Mouse (Mus musculus): Measurements from ENCODE around the gene Scyl1. TPM values are rescaled to one million over a fixed set of nuclear protein-coding genes. Genes with fewer than 3 reads are reported as not detected.

The Scyl1 gene
- polyA plus RNA-seq, 1 experiment, result 65.4 TPM

- TF ChIP-seq CTCF (IDR thresholded peaks at IDR 0.05; ENCODE audit: extremely low read depth, insufficient read depth, insufficient read length, insufficient replicate concordance) (no peak), POLR2A (IDR thresholded peaks at IDR 0.05; ENCODE audit: low read depth, low read length) (no peak)
- Histone ChIP-seq H3K27me3 (ENCODE audit: control insufficient read depth, insufficient read depth, low read length) (no peaks in the 10 kb centered on the region), H3K4me3 (ENCODE audit: extremely low read depth, insufficient read depth, insufficient read length) (peak overlapping the region; percentile 83), H3K27ac (ENCODE audit: insufficient read depth, low read length) (peak overlapping the region; percentile 90), H3K36me3 (ENCODE audit: control insufficient read depth, insufficient read depth, low read length) (peaks cover 21% of the 10 kb centered on the region), H3K4me1 (ENCODE audit: control insufficient read depth, insufficient read depth, insufficient read length) (peaks cover 27% of the 10 kb centered on the region; the same call in 1 of the 2 replicates)
- WGBS, result 10% methylated on average over 12 of the region's 12 CpGs
- DNase-seq (ENCODE audit: low read depth in 1 of 2, low spot score in 2 of 2), result no peak
Measured at GRCm38 (mm10) chr19:5725029-5725707, 46.1 kb downstream of the Scyl1 start.

GRCm38 (mm10) chr19:5724549-5724941 lies 46.7 kb downstream of the Scyl1 start:
- peak in 1 of 2 experiments; percentile 70 for DNase-seq (ENCODE audit: low read depth in 1 of 2, low spot score in 2 of 2)
- H3K4me1 ChIP-seq (ENCODE audit: control insufficient read depth, insufficient read depth, insufficient read length), result peaks cover 23% of the 10 kb centered on the region; the same call in 1 of the 2 replicates
- H3K27ac ChIP-seq (ENCODE audit: insufficient read depth, low read length), result peak overlapping the region; percentile 90
- H3K36me3 ChIP-seq (ENCODE audit: control insufficient read depth, insufficient read depth, low read length), result peaks cover 28% of the 10 kb centered on the region
- WGBS, result 7% methylated on average over 7 of the region's 7 CpGs
- no peaks in the 10 kb centered on the region for H3K27me3 ChIP-seq (ENCODE audit: control insufficient read depth, insufficient read depth, low read length)
- no peak for TF ChIP-seq CTCF (IDR thresholded peaks at IDR 0.05; ENCODE audit: extremely low read depth, insufficient read depth, insufficient read length, insufficient replicate concordance)
- TF ChIP-seq POLR2A (IDR thresholded peaks at IDR 0.05; ENCODE audit: low read depth, low read length), result no peak
- H3K4me3 ChIP-seq (ENCODE audit: extremely low read depth, insufficient read depth, insufficient read length), result peak overlapping the region; percentile 83

- Histone ChIP-seq H3K27me3 (ENCODE audit: control insufficient read depth, insufficient read depth, low read length) (no peaks in the 10 kb centered on the region), H3K27ac (ENCODE audit: insufficient read depth, low read length) (peak overlapping the region; percentile 90), H3K4me1 (ENCODE audit: control insufficient read depth, insufficient read depth, insufficient read length) (peaks cover 23% of the 10 kb centered on the region; the same call in 1 of the 2 replicates), H3K4me3 (ENCODE audit: extremely low read depth, insufficient read depth, insufficient read length) (peak overlapping the region; percentile 83), H3K36me3 (ENCODE audit: control insufficient read depth, insufficient read depth, low read length) (peaks cover 33% of the 10 kb centered on the region)
- TF ChIP-seq CTCF (IDR thresholded peaks at IDR 0.05; ENCODE audit: extremely low read depth, insufficient read depth, insufficient read length, insufficient replicate concordance) (no peak), POLR2A (IDR thresholded peaks at IDR 0.05; ENCODE audit: low read depth, low read length) (no peak)
- no peak for DNase-seq (ENCODE audit: low read depth in 1 of 2, low spot score in 2 of 2)
- 38% methylated on average over 4 of the region's 4 CpGs for WGBS
Measured at GRCm38 (mm10) chr19:5723934-5724548, 47.2 kb downstream of the Scyl1 start.

GRCm38 (mm10) chr19:5722848-5723425 lies 48.3 kb downstream of the Scyl1 start:
- peaks cover 15% of the 10 kb centered on the region; the same call in 1 of the 2 replicates for H3K4me1 ChIP-seq (ENCODE audit: control insufficient read depth, insufficient read depth, insufficient read length)
- WGBS, result 82% methylated on average over 7 of the region's 7 CpGs
- no peak for TF ChIP-seq CTCF (IDR thresholded peaks at IDR 0.05; ENCODE audit: extremely low read depth, insufficient read depth, insufficient read length, insufficient replicate concordance)
- TF ChIP-seq POLR2A (IDR thresholded peaks at IDR 0.05; ENCODE audit: low read depth, low read length), result no peak
- no peak overlapping the region for H3K4me3 ChIP-seq (ENCODE audit: extremely low read depth, insufficient read depth, insufficient read length)
- H3K27ac ChIP-seq (ENCODE audit: insufficient read depth, low read length), result peak overlapping the region; percentile 1; the same call in 1 of the 2 replicates
- H3K27me3 ChIP-seq (ENCODE audit: control insufficient read depth, insufficient read depth, low read length), result no peaks in the 10 kb centered on the region
- H3K36me3 ChIP-seq (ENCODE audit: control insufficient read depth, insufficient read depth, low read length), result peaks cover 40% of the 10 kb centered on the region
- DNase-seq (ENCODE audit: low read depth in 1 of 2, low spot score in 2 of 2), result no peak

GRCm38 (mm10) chr19:5721233-5721632 lies 50.0 kb downstream of the Scyl1 start:
- TF ChIP-seq CTCF (IDR thresholded peaks at IDR 0.05; ENCODE audit: extremely low read depth, insufficient read depth, insufficient read length, insufficient replicate concordance) (no peak), POLR2A (IDR thresholded peaks at IDR 0.05; ENCODE audit: low read depth, low read length) (no peak)
- Histone ChIP-seq H3K27ac (ENCODE audit: insufficient read depth, low read length) (no peak overlapping the region), H3K36me3 (ENCODE audit: control insufficient read depth, insufficient read depth, low read length) (peaks cover 44% of the 10 kb centered on the region), H3K4me1 (ENCODE audit: control insufficient read depth, insufficient read depth, insufficient read length) (peaks cover 7% of the 10 kb centered on the region; the same call in 1 of the 2 replicates), H3K27me3 (ENCODE audit: control insufficient read depth, insufficient read depth, low read length) (no peaks in the 10 kb centered on the region), H3K4me3 (ENCODE audit: extremely low read depth, insufficient read depth, insufficient read length) (no peak overlapping the region)
- WGBS, result 97% methylated on average over 6 of the region's 6 CpGs
- no peak for DNase-seq (ENCODE audit: low read depth in 1 of 2, low spot score in 2 of 2)

- Histone ChIP-seq H3K4me1 (ENCODE audit: control insufficient read depth, insufficient read depth, insufficient read length) (peaks cover 13% of the 10 kb centered on the region; the same call in 1 of the 2 replicates), H3K36me3 (ENCODE audit: control insufficient read depth, insufficient read depth, low read length) (peaks cover 47% of the 10 kb centered on the region), H3K4me3 (ENCODE audit: extremely low read depth, insufficient read depth, insufficient read length) (no peak overlapping the region), H3K27ac (ENCODE audit: insufficient read depth, low read length) (no peak overlapping the region), H3K27me3 (ENCODE audit: control insufficient read depth, insufficient read depth, low read length) (no peaks in the 10 kb centered on the region)
- DNase-seq (ENCODE audit: low read depth in 1 of 2, low spot score in 2 of 2), result no peak
- no peak for TF ChIP-seq CTCF (IDR thresholded peaks at IDR 0.05; ENCODE audit: extremely low read depth, insufficient read depth, insufficient read length, insufficient replicate concordance)
- TF ChIP-seq POLR2A (IDR thresholded peaks at IDR 0.05; ENCODE audit: low read depth, low read length), result no peak
- 88% methylated on average over 10 of the region's 10 CpGs for WGBS
Measured at GRCm38 (mm10) chr19:5716955-5717354, 54.3 kb downstream of the Scyl1 start.
